Mouse (Mus musculus): Measurements from ENCODE around the gene Kif3c. TPM values are rescaled to one million over a fixed set of nuclear protein-coding genes. Genes with fewer than 3 reads are reported as not detected.

Gene Kif3c
- 4.8 and 7.9 TPM in 2 replicates for polyA plus RNA-seq (2012; ENCODE audit: low replicate concordance)

DNA sequence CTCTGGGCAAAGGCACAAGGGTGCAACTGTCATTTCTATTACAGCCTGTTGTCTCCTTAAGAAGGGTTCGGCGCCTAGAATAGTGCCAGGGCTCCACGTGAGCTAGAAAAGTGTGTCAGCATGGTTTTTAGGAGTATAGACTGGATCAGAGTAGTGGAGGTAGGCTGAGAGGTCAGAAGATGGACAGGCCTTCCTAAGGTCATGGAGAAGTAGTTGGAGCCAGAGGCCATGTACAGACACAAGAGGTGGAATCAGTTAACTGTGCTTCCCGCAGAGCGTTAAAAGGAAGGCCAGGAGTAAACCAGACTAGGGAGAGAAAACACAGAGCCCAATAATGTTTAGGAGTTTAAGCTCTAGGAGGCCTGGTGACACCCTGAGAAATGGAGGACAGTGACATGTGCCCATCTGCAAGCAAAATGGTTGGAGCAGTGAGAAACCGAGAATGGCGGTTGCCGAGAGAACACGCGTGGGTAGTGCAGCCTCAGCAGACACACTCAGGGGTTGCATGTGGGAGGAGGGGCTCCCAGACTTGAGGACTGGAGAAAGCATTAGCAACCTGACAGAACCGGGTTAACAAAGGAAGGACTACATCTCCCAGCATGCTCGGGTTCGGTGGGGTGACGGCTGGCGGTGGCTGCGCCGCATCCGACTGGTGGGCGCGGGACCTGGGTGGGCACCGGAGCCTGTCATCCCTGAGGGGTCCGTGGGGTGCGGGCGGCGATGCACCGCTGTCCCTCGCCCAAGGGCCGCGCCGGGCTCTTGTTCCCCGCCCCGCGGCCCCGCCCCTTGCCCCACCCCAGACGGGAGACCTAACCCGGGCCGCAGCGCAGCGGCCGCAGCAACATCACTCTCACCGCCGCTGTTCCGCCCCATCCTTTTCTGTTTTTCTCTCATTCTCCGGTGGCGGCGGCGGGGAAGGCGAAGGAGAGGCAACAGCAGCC lies at the start of gene Kif3c:
Kif3c (plus strand) TSS at position 625 of the 941 bp plus-strand sequence.

DNA sequence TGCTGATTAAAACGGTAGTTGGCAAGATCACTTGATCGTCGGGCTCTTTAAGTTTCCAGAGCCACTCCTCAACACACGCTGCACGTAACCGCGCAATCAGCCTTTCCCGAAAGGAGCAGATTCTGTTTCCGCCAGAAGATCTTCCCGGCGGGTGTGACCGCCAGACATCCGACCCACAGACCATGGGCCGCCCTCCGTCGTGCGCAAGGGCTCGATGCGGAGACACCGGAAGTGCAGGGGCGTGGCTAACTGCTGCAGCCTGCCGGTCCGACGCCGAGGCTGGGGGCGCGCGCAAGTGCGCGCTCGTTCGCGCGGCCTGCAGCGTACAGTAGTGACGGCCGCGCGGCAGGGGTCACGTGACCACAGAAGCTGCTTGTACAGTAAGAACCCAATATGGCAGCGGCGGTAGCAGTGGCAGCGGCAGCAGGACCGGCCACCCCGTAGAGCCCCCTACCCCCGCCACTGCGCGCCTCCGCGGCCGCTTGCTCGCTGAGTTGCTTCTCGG lies 61.6 kb downstream of the Kif3c start, which contains the start of gene Asxl2:
Asxl2 (plus strand) TSS at position 328 of the 505 bp plus-strand sequence.

Other genes starting within 250 kb of the Kif3c start
- 41.0 and 55.5 TPM in 2 replicates for gene Rab10, start 55.2 kb upstream of the Kif3c start, polyA plus RNA-seq (2012; ENCODE audit: low replicate concordance)
- 18.0 and 51.4 TPM in 2 replicates for gene Asxl2, start 61.7 kb downstream of the Kif3c start, polyA plus RNA-seq (2012; ENCODE audit: low replicate concordance)
- 62.8 and 85.3 TPM in 2 replicates for gene Dtnb, start 207.2 kb downstream of the Kif3c start, polyA plus RNA-seq (2012; ENCODE audit: low replicate concordance)

Measured in hematopoietic multipotent progenitor cell, adult 10-12 weeks (in vitro differentiated cells).